Mouse (Mus musculus) midbrain, embryonic 13.5 days (tissue): ENCODE results near the gene Pink1. TPM values are rescaled to one million over a fixed set of nuclear protein-coding genes. Genes with fewer than 3 reads are reported as not detected.
A peak's percentile ranks its signal among the peaks of the same experiment; 100 is the strongest.

Experiments
- ATAC-seq: fragments of 200-750 bp; cut with Nextera tagmentation; 2 replicates; pipeline ENCODE4 v1.8.0; 2017; ENCODE audit warnings: mild to moderate bottlenecking, moderate TSS enrichment, moderate library complexity
- H3K27ac ChIP-seq: fragments of 300-500 bp; sonication (generic); 2 replicates; pipeline ENCODE4 v1.5.1; 2015; ENCODE audit warnings: inconsistent platforms, mild to moderate bottlenecking, moderate library complexity
- H3K27me3 ChIP-seq: fragments of 300-500 bp; sonication (generic); 2 replicates; pipeline ENCODE4 v1.6.1; 2015; ENCODE audit warnings: mild to moderate bottlenecking, inconsistent platforms
- H3K36me3 ChIP-seq: fragments of 300-500 bp; sonication (generic); 2 replicates; pipeline ENCODE4 v1.6.1; 2015; ENCODE audit warnings: mild to moderate bottlenecking, inconsistent platforms
- H3K4me1 ChIP-seq: fragments of 300-500 bp; sonication (generic); replicated peaks from 2 replicates; pipeline ENCODE4 v1.6.1; 2015; ENCODE audit warnings: inconsistent platforms
- H3K4me2 ChIP-seq: fragments of 300-500 bp; sonication (generic); replicated peaks from 2 replicates; pipeline ENCODE4 v1.6.1; 2015; ENCODE audit warnings: moderate library complexity, mild to moderate bottlenecking, inconsistent platforms
- H3K4me3 ChIP-seq: fragments of 300-500 bp; sonication (generic); replicated peaks from 2 replicates; pipeline ENCODE4 v1.5.1; 2015; ENCODE audit warnings: mild to moderate bottlenecking, inconsistent platforms
- H3K9ac ChIP-seq: fragments of 300-500 bp; sonication (generic); replicated peaks from 2 replicates; pipeline ENCODE4 v1.6.1; 2015; ENCODE audit warnings: mild to moderate bottlenecking, inconsistent platforms
- H3K9me3 ChIP-seq: fragments of 300-500 bp; sonication (generic); 2 replicates; pipeline ENCODE4 v1.6.1; 2016; ENCODE audit warnings: mild to moderate bottlenecking, inconsistent platforms
- WGBS: fragments of 180-500 bp; shearing (Covaris S2); methylation state at CpG from one replicate; pipeline ENCODE4 v1.1.7; 2015; 5-methylcytosine and 5-hydroxymethylcytosine counted together
- polyA plus RNA-seq: library from polyadenylated mRNA; unstranded; fragments of >200 nt; fragmentation: Nextera tagmentation; extraction: Ambion mirVana; gene quantifications from 2 replicates; pipeline ENCODE4 v1.2.1, GENCODE M21; 2015

Pink1 gene
- 79.8 and 89.2 TPM in 2 replicates for polyA plus RNA-seq

DNA sequence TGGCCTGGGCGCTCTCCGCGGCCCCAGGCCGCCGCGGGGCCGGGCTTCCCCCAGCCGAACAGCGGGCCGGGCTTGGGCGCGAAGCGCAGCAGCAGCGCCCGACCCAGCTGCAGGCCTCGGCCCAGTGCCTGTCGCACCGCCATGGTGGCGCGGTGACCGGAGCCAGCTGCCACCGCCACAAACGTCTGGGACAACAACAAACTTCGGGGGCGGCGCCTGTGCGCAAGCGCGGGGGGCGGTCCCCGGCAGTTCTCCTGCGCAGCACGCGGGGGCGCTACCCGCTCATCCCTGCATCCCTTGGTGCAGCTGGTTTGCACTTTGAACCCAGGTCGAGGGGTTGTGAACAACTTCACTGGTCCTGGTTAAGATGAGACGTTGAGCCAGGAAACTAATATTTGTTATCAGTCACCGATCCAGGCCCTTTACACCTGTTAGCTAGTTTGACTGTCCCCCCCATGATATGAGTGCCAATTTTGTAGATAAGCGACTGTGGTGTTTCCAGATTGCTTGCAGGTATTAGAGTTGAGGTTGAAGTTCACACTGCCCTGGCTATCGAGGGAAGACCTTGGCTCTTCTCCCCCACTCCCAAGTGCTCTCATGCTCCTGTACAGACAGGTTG lies at the start of gene Pink1:
TSS of gene Pink1 (minus strand) at position 231 of the 619 bp plus-strand sequence.
- Histone ChIP-seq H3K4me1 (peaks cover 53% of the 10 kb centered on the region), H3K4me3 (peak within 1 kb of the TSS; percentile 91), H3K27ac (peak within 1 kb of the TSS; percentile 95), H3K4me2 (peak within 1 kb of the TSS; percentile 63), H3K36me3 (no peaks in the 10 kb centered on the region), H3K9me3 (no peaks in the 10 kb centered on the region), H3K27me3 (no peaks in the 10 kb centered on the region), H3K9ac (peak within 1 kb of the TSS; percentile 90)
- ATAC-seq, result peak; percentile 82
- WGBS, result 4% methylated on average over 41 of the region's 41 CpGs

DNA sequence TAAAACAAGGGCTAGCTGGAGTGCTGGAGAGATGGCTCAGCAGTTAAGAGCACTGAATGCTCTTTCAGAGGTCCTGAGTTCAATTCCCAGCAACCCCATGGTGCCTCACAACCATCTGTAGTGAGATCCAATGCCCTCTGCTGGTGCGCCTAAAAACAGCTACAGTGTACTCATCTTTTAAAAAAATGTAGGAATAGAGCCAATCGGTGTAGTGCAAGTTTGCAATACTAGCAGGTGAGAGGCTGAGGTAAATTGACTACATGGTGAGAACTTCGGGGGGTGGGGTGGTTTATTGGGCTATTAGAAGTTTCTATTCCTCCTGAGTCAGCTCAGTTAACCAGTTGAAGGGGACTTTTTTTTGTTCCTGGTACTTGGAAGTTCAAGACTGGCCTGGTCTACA lies 49.0 kb upstream of the Pink1 start:
- Histone ChIP-seq H3K27me3 (no peaks in the 10 kb centered on the region), H3K27ac (no peak overlapping the region), H3K9me3 (no peaks in the 10 kb centered on the region; the same call in 1 of the 2 replicates), H3K4me2 (no peak overlapping the region), H3K4me3 (no peak overlapping the region), H3K9ac (no peak overlapping the region), H3K4me1 (peaks cover 15% of the 10 kb centered on the region), H3K36me3 (no peaks in the 10 kb centered on the region)
- WGBS, result 87% methylated on average over 3 of the region's 3 CpGs
- ATAC-seq, result no peak

DNA sequence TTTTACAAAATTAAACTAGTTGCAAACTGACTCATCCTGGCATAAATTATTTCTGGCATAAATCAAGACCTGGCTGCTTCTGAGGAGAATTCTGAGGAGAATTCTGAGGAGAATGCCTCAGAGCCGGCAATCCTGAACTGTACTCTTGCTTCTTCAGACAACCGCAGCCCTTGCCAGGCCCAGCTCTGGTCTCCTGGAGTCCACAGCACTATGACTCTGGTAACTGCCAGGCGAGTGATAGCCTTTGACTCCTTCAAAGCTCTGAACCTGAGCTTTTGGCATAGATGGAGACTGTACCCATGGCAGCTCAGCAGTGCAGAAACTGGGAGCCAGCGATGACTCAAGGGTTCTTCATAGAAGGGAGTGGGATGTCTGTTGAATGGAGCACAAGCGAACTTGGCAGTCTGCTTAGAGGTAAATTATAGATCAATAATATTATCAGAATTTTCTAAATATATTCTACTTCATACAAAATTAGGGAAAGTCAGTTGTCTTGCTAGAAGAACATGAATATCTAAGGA lies 44.9 kb upstream of the Pink1 start:
- Histone ChIP-seq H3K9me3 (no peaks in the 10 kb centered on the region; the same call in 1 of the 2 replicates), H3K27me3 (peaks cover 35% of the 10 kb centered on the region), H3K27ac (no peak overlapping the region), H3K4me2 (no peak overlapping the region), H3K4me3 (no peak overlapping the region), H3K36me3 (no peaks in the 10 kb centered on the region), H3K9ac (no peak overlapping the region), H3K4me1 (peaks cover 9% of the 10 kb centered on the region)
- ATAC-seq, result no peak
- 86% methylated on average over 5 of the region's 5 CpGs for WGBS

DNA sequence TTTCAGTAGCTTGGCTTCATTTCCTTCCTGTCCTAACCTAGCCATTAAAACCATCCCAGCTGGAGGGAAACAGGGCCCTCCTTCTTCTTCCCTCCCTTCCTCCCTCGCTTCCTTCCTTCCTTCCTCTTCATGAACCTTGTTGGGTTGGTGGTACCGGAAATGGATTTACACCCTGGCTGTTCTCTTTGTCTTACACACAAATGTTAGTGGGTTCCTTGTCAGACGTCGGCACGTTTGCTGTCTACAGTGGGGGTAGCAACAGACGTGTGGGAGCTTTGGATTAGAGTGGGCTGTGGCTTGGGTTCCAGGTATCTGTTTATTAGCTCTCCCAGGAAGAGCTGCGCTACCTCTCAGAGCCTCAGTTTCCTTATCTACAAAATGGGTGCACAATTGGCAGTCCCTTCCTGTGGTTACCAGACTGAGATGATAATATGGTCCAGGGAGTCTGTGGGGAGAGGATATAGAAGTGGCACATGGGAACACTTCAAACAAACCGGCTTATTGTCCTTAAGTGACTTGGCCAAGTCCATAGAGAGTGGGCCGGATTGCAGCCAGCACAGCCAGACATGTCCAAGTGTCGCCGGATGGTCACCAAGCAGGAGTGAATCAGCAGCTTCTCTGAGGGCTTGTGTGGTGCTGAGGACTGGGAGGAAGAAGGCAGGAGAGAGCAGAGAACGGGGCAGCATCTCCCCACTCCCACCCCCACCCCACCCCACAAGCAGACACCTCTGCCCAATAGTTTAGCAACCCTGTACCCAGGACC lies 42.6 kb upstream of the Pink1 start:
- Histone ChIP-seq H3K9ac (no peak overlapping the region), H3K36me3 (no peaks in the 10 kb centered on the region), H3K4me3 (no peak overlapping the region), H3K27me3 (peaks cover 41% of the 10 kb centered on the region), H3K27ac (no peak overlapping the region), H3K4me1 (peaks cover 9% of the 10 kb centered on the region), H3K9me3 (no peaks in the 10 kb centered on the region), H3K4me2 (no peak overlapping the region)
- ATAC-seq, result no peak
- 81% methylated on average over 12 of the region's 12 CpGs for WGBS

DNA sequence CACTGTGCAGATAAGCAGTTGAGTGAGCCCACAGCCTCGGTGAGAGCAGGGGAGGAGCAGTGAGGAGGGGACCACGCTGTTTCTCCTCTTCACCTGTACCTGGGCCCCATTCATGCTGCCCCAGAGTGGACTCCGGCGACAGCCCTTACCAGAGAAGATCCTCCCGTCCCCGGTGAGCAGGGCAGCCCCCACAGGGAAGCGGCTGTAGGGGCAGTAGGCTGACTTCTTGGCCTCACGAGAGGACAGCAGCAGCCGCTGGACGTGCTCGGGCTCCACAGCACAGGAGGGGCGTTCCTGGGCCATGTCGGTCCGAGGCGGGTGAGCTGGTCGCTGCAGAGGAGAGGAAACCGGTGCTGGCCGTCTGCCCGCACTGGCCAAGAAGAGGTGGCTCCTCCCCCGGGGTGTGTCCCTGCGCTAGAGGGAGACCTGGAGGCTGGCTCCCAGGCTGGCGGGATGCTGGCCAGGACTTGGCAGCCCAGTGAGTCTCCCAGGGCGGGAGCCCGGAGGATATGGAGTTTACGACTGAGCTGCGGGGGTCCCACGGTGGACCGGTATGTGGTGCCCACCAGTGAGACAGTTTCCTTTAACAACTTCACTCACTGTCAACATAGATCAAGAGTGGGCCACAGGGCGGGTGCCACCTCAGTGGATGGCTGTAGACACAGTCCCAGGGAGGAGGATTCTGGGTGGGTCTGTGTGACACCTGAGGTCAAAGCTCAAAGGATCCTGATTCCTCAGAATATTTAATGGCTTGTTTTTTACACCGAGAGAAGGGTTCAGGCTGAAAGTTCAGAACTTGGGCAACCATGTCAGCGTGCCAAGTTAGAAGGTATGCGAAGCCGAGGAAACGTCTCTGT lies 41.8 kb upstream of the Pink1 start, which contains the start of gene Cda:
TSS of gene Cda (minus strand) at position 352 of the 857 bp plus-strand sequence.
- no peak within 1 kb of the TSS for H3K27ac ChIP-seq
- H3K9ac ChIP-seq, result peak within 1 kb of the TSS; percentile 60; the same call in 1 of the 2 replicates
- H3K4me1 ChIP-seq, result peaks cover 9% of the 10 kb centered on the region
- no peaks in the 10 kb centered on the region for H3K9me3 ChIP-seq
- 12% methylated on average over 34 of the region's 34 CpGs for WGBS
- H3K4me3 ChIP-seq, result peak within 1 kb of the TSS; percentile 33
- H3K36me3 ChIP-seq, result no peaks in the 10 kb centered on the region
- peak; percentile 83 for ATAC-seq
- peak within 1 kb of the TSS; percentile 60 for H3K4me2 ChIP-seq
- H3K27me3 ChIP-seq, result peaks cover 41% of the 10 kb centered on the region

DNA sequence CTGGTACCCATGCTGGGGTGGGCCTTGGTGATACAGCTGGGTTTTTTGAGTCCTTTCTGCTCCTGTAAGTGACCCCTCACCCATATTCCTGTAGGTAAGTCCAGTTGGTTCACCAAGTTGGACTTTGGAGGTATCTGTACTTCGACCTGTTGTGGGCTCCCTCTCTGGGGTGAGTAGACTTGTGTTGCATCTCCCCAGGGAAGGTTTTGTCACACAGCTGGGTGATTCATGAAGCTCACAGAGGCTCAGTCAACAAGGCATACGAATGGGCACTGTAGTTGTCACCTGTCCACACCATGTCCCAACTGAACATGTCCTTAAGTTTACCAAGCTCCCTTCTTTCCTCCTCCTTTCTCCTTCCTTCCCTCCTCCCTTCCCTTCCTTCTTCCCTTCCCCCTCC lies 40.5 kb upstream of the Pink1 start:
- Histone ChIP-seq H3K9me3 (no peaks in the 10 kb centered on the region), H3K4me2 (no peak overlapping the region), H3K4me3 (no peak overlapping the region), H3K36me3 (no peaks in the 10 kb centered on the region), H3K27me3 (peaks cover 41% of the 10 kb centered on the region), H3K4me1 (peaks cover 9% of the 10 kb centered on the region), H3K27ac (no peak overlapping the region), H3K9ac (no peak overlapping the region)
- no peak for ATAC-seq
- 86% methylated on average over 2 of the region's 2 CpGs for WGBS

DNA sequence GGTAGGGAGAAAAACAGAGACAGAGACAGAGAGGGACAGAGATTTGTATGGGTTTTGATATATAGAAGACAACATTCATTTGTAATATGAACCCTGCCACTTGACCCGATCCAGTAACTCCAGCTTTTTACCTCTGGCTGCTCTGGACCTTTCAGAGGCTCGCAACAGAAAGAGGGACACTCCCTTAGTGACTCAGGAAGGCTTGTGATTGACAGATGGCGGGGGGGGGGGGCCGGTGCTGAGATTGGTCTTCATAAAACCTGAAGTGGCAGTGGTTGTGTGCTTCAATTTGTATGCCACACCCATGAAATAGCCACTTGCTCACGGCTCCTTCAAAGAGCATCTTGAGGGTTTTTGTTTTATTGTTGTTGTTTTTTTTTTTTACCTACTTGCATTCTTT lies 37.4 kb upstream of the Pink1 start:
- no peak overlapping the region for H3K9ac ChIP-seq
- no peaks in the 10 kb centered on the region for H3K36me3 ChIP-seq
- H3K4me3 ChIP-seq, result no peak overlapping the region
- no peak overlapping the region for H3K27ac ChIP-seq
- H3K9me3 ChIP-seq, result no peaks in the 10 kb centered on the region
- peaks cover 30% of the 10 kb centered on the region for H3K27me3 ChIP-seq
- ATAC-seq, result no peak
- peaks cover 13% of the 10 kb centered on the region for H3K4me1 ChIP-seq
- H3K4me2 ChIP-seq, result no peak overlapping the region
- 66% methylated on average over 5 of the region's 5 CpGs for WGBS

DNA sequence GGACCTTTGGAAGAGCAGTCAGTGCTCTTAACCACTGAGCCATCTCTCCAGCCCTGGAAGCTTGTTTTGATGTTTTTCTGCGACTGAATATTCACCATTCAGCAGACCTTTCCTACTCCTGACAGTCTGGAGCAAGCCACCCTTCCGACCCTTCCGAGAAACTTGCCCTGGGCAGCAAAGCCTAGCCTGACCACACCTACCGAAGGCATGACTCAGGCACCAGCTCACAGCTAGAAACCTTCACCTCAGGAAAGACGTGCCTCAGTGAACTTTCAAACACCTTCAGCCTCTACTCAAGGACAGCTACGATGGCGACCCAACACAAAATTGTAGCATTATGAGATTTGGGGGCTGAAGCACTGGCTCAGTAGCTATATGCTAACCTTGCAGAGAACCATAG lies 36.8 kb upstream of the Pink1 start:
- H3K27me3 ChIP-seq, result peaks cover 24% of the 10 kb centered on the region

DNA sequence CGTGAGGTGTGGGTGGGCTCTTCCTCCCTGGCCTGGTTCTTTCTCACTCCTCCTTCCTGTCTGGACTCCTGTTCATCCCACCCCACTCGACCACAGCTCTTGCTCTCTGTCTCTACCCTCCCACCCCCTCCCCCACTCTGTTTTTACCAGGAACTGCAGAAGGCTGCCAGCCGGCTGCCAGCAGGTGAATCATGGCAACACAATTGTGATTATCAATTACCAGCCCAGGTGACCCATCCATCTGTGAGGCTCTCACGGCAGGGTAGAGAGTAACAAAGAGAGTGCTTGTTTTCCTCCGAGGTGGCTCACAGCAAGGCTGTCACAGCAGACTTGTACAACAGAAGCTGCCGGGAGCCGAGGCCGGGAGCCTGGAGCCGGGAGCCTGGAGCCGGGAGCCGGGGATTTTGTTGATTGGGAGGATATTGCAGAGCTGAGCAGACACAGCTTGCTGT lies 35.3 kb upstream of the Pink1 start:
- Histone ChIP-seq H3K4me2 (peak overlapping the region; percentile 40), H3K27ac (peak overlapping the region; percentile 64), H3K36me3 (no peaks in the 10 kb centered on the region), H3K9ac (peak overlapping the region; percentile 46), H3K4me3 (0 out of 2 replicates have a peak overlapping the region, but pooled peaks have one; percentile 2), H3K9me3 (no peaks in the 10 kb centered on the region), H3K27me3 (peaks cover 10% of the 10 kb centered on the region), H3K4me1 (peaks cover 4% of the 10 kb centered on the region; the same call in 1 of the 2 replicates)
- no peak for ATAC-seq
- 8% methylated on average over 11 of the region's 11 CpGs for WGBS

More for the DNA sequence above, 36.8 kb upstream of the Pink1 start:
- H3K4me3 ChIP-seq, result no peak overlapping the region
- no peaks in the 10 kb centered on the region for H3K9me3 ChIP-seq
- WGBS, result 89% methylated on average over 7 of the region's 7 CpGs
- H3K4me2 ChIP-seq, result no peak overlapping the region
- no peak overlapping the region for H3K9ac ChIP-seq
- ATAC-seq, result no peak
- H3K4me1 ChIP-seq, result peaks cover 9% of the 10 kb centered on the region
- H3K27ac ChIP-seq, result no peak overlapping the region
- no peaks in the 10 kb centered on the region for H3K36me3 ChIP-seq

DNA sequence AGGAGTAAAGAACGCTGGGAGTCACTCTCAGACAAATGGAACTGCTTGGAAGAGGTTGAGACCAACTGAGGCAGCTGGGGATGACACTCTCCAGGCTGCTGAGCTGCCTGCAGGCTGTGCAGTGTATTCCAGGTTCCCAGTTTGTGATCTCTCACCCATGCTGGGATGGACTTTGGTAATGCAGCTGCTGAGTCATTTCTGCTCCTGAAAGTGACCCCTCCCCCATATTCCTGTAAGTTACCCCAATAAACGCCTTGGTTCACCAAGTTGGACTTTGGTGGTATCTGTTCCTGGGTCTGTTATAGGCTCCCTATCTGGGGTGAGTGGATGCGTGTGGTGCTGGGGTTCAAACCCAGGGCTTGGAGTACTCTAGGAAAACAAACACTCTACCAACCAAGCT lies 32.1 kb upstream of the Pink1 start:
- no peak for ATAC-seq
- no peak overlapping the region for H3K4me3 ChIP-seq
- no peaks in the 10 kb centered on the region for H3K27me3 ChIP-seq
- no peaks in the 10 kb centered on the region for H3K36me3 ChIP-seq
- H3K4me1 ChIP-seq, result peaks cover 4% of the 10 kb centered on the region; the same call in 1 of the 2 replicates
- H3K9ac ChIP-seq, result no peak overlapping the region
- no peaks in the 10 kb centered on the region for H3K9me3 ChIP-seq
- WGBS, result 76% methylated on average over 3 of the region's 3 CpGs
- H3K4me2 ChIP-seq, result no peak overlapping the region
- no peak overlapping the region for H3K27ac ChIP-seq

DNA sequence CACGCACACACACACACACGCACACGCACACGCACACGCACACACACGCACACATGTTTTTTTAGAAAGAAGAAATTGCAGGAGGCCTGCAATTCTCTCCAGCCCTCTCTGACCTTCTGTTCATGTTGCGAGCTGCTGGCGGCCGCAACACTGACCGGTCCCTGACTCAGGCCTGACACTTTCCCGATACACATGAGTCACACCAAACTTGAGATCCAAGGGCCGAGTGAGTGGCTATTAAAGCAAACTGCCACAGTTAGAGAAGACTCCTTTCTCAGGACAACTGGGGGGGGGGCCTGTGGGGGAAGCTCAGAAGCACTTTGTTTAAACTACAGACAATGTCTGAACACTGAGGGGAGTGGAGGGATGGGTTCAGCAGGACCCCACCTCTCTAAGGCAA lies 30.4 kb upstream of the Pink1 start:
- Histone ChIP-seq H3K27me3 (no peaks in the 10 kb centered on the region), H3K9ac (no peak overlapping the region), H3K4me2 (no peak overlapping the region), H3K4me3 (no peak overlapping the region), H3K4me1 (peaks cover 4% of the 10 kb centered on the region; the same call in 1 of the 2 replicates), H3K9me3 (no peaks in the 10 kb centered on the region), H3K36me3 (no peaks in the 10 kb centered on the region), H3K27ac (no peak overlapping the region)
- WGBS, result 91% methylated on average over 12 of the region's 12 CpGs
- ATAC-seq, result no peak
